Mouse (Mus musculus) testis, postnatal 14 days (tissue): ENCODE results near the gene BC030870.
A peak's percentile ranks its signal among the peaks of the same experiment; 100 is the strongest.
"Not testable (repeated sequence)": the region's sequence is repeated elsewhere in the genome, so short reads cannot be mapped to it uniquely, and the experiment has no call there.

Source experiments
- DNase-seq: peaks from one replicate; pipeline ENCODE4 v3.0.0; 2021; ENCODE audit warnings: low spot score

BC030870 gene

GRCm38 (mm10) chr8:65129199-65129788 is at the start of gene BC030870:
TSS of gene BC030870 (minus strand) at chr8:65129563.
- DNase-seq: no peak

- no peak for DNase-seq
These were observed 45.5 kb upstream of the BC030870 start for GRCm38 (mm10) chr8:65174746-65175476.

DNA sequence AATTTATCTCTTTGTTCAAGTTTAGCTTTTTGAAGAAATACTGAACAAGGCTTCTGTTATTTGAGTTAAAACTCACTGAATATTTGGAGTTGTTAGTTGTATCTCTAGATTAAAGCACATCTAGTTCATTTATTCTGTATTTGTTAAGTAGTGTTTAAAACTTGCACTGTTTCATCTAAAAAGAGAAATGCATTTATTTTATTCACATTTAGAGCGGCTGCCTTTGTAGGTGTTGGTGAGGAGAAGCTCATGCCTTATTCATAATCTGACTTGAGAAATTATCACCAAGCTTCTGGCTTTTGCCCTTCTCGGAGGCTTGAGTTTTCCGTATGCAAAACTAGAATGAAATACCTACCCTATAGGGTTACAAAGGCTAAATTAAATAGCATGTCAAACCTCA is 39.8 kb upstream of the BC030870 start:
- no peak for DNase-seq

DNA sequence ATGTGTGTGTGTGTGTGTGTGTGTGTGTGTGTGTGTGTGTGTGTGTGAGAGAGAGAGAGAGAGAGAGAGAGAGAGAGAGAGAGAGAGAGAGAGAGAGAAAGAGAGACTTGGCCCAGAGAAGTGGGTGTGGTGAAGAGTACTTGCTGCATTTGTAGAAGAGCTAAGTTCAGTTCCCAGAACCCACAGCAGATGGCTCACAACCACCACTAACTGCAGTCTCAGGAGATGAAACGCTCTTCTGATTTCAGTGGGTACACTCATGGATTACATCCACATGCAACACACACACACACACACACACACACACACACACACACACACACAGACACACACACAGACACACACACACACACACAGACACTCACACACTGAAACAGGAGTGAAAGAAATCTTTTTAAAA is 31.3 kb upstream of the BC030870 start:
- DNase-seq: not testable (repeated sequence)

DNA sequence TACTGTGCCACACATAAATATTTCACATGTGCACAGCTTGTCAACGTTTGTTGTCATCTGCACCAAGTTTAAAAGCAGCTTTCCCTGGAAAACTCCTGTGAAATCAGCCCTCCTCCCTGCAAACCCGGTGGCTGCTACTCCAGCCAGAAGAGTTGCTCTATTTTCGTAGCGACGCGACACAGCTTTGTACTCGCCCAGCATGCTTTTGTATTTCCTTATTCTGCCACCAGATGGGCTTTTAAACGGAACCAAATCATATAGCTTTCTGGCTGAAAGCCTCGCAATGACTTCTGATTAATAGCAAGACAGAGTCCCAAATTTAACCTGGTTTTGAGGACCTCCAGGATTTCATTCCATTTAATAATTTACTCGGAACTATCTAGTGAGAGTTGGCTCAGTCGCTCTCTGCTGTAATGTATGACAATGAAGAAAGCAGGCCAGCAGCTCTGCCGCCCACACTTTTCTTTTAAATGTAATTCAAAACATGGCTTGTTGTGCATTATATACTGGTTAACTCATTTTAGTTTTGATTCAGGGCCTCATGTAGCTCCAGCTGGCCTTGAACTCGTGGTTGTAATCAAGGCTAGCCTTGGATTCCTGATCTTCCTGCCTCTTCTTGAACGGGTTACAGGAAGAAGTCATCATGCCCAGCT is 29.9 kb upstream of the BC030870 start:
- no peak for DNase-seq

- no peak for DNase-seq
These were observed 28.5 kb upstream of the BC030870 start for GRCm38 (mm10) chr8:65157901-65158300.

GRCm38 (mm10) chr8:65138830-65139466 is 9.6 kb upstream of the BC030870 start:
- no peak for DNase-seq

GRCm38 (mm10) chr8:65126454-65126853 is 2.9 kb downstream of the BC030870 start:
- no peak for DNase-seq

GRCm38 (mm10) chr8:65126014-65126413 is 3.3 kb downstream of the BC030870 start:
- DNase-seq: no peak

DNA sequence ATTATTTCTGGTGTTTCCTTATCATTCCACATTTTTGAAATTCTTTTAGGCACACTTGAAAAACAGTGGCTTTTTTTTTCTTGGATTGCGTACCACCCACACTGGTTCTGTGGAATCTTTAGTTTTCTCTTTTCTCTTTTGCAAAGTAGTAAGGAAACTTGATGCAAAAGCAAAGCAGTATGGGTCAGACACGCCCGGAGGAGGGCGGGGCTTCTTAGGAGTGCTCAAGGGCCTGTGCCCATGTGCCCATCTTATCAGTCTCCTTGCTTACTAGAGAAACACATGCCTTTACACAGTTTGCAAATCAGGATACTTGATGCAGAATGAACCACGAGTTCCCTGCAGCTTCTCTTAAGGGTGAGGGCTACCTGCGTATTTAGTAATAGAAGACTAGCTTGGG is 17.3 kb downstream of the BC030870 start:
- DNase-seq: no peak

DNA sequence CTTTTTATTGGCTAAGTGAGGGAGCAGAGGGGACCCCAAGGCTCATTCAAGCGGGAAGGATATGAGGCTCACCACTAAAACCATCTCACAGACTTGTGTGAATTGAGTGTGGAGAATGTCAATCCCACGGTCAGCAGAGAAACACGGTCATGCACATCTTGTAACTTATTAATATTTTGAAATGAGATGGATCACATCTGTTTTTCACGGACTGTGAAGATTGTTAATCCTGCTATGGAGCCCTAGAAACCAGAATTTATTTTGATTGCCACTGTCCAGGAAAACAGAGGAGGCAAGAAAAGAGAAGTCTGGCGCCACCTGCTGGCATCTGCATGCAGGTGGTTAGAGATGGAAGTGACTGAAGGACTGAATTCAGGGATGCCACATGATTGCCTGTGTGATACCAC is 19.1 kb downstream of the BC030870 start:
- peak; percentile 43 for DNase-seq

- DNase-seq: no peak
These were observed 20.4 kb downstream of the BC030870 start for GRCm38 (mm10) chr8:65108936-65109335.

DNA sequence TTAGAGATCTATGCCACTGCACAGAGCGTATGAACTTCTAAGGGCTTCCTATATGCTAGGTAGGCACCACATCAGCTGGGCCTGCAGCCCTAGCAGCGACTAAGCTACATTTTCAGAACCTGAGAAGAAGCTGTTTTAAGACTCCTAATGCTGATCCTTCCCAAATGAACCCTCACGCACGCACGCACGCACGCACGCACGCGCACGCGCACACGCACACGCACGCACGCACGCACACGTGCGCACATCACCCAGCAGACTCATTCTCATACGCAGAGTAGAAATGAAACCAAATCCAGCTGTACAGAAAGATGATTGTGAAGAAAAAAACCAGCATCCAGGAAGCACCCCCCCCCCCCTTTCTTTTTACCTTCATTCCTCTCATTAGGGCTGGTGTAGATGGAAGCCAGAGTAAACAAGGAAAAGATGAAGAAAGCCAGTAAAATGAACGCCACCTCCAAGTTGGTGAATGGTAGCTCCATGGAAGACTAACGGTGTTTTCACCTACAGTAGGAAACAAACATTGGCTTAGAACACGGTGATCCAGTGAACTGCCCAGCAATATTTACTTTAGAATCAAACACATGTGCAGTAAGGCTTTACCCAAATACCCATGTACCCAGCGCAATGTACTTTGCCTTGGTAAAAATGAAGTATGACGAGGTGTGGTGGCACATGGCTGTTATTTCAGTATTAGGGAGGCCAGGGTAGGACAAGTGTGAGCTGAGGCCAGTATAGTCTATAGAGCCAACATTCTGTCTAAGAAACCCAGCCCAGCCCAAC is 21.2 kb downstream of the BC030870 start:
- DNase-seq: no peak

- no peak for DNase-seq
These were observed 25.3 kb downstream of the BC030870 start for GRCm38 (mm10) chr8:65104041-65104440.

- DNase-seq: no peak
These were observed 25.7 kb downstream of the BC030870 start for GRCm38 (mm10) chr8:65103632-65104031.

GRCm38 (mm10) chr8:65099735-65100134 is 29.6 kb downstream of the BC030870 start:
- DNase-seq: no peak

DNA sequence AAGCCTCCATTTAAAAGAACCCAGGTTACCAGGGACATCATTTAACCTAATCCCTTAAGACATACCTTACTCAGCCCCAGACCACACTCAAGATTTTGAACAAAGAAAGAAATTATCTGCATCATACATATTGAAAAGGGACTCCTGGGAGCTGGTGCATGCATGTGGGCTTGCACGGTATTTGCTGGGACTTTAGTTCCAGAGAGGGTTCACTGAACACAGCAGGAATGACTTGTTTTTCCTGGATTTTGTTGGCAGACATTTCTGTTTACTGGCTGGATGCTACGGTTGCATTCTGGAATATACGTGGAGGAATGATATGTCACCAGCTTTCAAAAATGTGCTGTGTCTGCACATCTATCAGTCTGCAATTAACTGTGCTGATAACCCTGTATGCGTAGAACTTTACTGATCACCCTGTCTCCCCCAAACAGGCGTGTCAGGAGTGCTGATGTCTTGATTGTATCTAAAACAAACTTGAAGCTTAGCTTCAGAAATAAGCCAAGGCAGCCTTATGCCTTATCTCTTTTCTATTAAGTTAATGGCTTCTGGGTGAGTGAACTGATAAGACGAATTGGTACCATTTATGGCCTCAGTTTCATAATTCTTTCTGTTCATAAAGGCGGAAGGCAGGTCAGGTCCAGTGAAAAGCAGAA is 31.5 kb downstream of the BC030870 start:
- no peak for DNase-seq

DNA sequence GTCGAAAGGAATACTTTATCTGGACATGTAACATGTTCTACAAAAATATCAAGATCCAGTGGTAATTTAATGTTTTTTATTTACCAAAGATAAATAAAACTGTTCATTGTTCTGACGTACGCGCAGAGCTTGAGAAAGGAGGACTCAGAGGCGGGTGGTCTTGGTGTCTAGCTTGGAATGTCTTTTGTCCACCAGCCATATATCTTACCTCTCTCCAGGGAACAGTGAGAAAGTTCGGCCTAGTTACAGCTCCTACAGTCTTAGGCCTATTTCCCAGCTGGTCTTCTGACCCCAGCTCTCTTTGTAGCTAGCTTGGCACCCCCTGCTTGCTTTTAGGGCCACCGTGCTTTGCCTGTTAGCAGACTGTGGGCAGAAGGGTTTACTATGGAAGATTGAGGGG is 39.6 kb downstream of the BC030870 start:
- DNase-seq: no peak

DNA sequence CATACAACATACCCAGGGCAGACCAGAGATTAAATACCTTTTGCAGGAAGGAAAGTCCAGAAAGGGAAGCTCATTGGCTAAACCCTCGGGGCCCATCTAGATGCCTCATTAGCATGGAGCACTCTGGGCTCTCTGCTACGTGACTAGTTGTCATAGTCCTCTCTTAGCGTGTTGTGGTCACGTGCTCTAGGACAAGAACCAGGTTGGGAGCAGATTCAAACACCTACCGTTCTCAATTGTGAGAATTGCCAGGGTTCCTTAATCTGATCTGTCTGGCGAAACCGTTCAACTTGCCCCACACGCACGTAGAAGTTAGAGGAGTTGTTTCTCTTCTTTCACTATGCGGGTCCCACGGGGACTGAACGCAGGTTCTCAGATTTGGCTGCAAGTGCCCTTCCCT is 41.2 kb downstream of the BC030870 start:
- no peak for DNase-seq

GRCm38 (mm10) chr8:65087711-65088110 is 41.7 kb downstream of the BC030870 start:
- no peak for DNase-seq

- DNase-seq: no peak
These were observed 43.7 kb downstream of the BC030870 start for GRCm38 (mm10) chr8:65085680-65086079.

GRCm38 (mm10) chr8:65080731-65081130 is 48.6 kb downstream of the BC030870 start:
- peak; percentile 11 for DNase-seq
